Mouse (Mus musculus): ENCODE data around the gene Commd4. TPM values are rescaled to one million over a fixed set of nuclear protein-coding genes. Genes with fewer than 3 reads are reported as not detected.
A peak's percentile ranks its signal among the peaks of the same experiment; 100 is the strongest.

The Commd4 gene
- total and polyA plus RNA-seq, 2 experiments from 2014 or later: 45.2 to 71.8 TPM

GRCm38 (mm10) chr9:57148144-57148878, 9.8 kb downstream of the Commd4 start, which contains the start of gene Neil1:
Neil1 (minus strand) TSS chr9:57148305.
- peak within 1 kb of the TSS; percentile 82 for H3K27ac ChIP-seq (ENCODE audit: low read depth)
- peak within 1 kb of the TSS; percentile 74 for H3K4me2 ChIP-seq (ENCODE audit: low read depth, low read length)
- H3K9me3 ChIP-seq (replicated peaks; ENCODE audit: control insufficient read depth, low read length): no peaks in the 10 kb centered on the region
- peaks cover 6% of the 10 kb centered on the region for H3K4me1 ChIP-seq (ENCODE audit: control insufficient read depth, insufficient read depth)
- peak; percentile 93 for DNase-seq (ENCODE audit: low spot score)
- peak within 1 kb of the TSS; percentile 56 for H3K4me3 ChIP-seq (ENCODE audit: low read depth, low read length)
- WGBS: 1% methylated on average over 27 of the region's 27 CpGs
- no peaks in the 10 kb centered on the region for H3K27me3 ChIP-seq (ENCODE audit: control insufficient read depth, insufficient read depth, low read length)
- ATAC-seq (ENCODE audit: insufficient read depth, low read depth): peak; percentile 88
- TF ChIP-seq EP300 (IDR thresholded peaks at IDR 0.05; ENCODE audit: low read depth): peak; percentile 50; the same call in 1 of the 2 replicates
- no peak for TF ChIP-seq CTCF (IDR thresholded peaks at IDR 0.05; ENCODE audit: low read depth)
- peak within 1 kb of the TSS; percentile 58 for H3K9ac ChIP-seq (replicated peaks; ENCODE audit: low read depth, low read length)
- peaks cover under 1% of the 10 kb centered on the region; the same call in 1 of the 2 replicates for H3K36me3 ChIP-seq (replicated peaks; ENCODE audit: control insufficient read depth, insufficient read depth, low read length)

DNA sequence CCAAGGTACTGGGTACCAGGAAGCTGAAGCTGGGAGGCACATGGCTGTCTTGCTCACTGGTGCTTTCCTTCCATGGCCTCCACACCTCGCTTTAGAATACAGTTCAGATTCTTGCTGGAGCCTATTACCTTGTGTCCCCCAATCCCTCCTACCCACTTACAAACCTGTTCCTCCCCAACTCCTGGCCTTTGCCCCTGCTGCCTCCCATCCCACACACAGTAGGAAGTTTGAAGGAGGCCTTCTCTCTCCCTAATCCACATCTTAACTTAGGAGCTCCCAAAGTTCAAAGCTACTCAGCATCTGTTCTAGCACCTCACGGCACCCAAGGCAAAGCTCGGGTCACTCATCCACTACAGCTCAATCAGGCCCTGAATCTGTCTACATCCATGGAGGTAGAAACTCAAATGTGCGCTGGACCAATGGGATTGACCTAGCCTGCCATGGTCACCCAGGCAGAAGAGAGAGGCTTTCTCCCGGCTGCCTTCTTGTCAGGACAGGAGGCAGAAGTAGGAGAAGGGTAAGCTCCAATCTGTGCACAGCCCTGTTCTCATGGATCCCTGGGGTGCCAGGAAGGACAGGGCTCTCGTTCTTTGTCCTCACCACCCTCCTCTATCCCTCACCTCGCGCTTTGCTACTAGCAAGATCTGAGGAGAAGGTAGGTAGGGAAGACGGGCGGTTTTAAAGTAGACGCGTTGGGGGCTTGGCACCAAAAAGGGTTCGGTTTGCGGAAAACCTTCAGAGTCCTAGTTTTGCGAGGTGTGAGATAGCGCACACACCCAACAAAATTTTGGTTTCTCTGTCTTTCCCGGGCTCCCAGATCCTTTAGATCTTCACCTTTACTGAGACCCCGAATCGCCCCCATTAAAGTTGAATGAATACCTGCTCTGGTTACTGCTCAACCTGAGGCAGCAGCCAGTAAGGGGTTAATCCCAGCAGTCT, 10.7 kb downstream of the Commd4 start:
- peaks cover 6% of the 10 kb centered on the region for H3K4me1 ChIP-seq (ENCODE audit: control insufficient read depth, insufficient read depth)
- no peaks in the 10 kb centered on the region for H3K9me3 ChIP-seq (replicated peaks; ENCODE audit: control insufficient read depth, low read length)
- TF ChIP-seq EP300 (IDR thresholded peaks at IDR 0.05; ENCODE audit: low read depth) (no peak; the same call in 1 of the 2 replicates), CTCF (IDR thresholded peaks at IDR 0.05; ENCODE audit: low read depth) (no peak)
- peak overlapping the region; percentile 82 for H3K27ac ChIP-seq (ENCODE audit: low read depth)
- 5% methylated on average over 19 of the region's 19 CpGs for WGBS
- no peaks in the 10 kb centered on the region for H3K27me3 ChIP-seq (ENCODE audit: control insufficient read depth, insufficient read depth, low read length)
- H3K9ac ChIP-seq (replicated peaks; ENCODE audit: low read depth, low read length): peak overlapping the region; percentile 58
- peak overlapping the region; percentile 56 for H3K4me3 ChIP-seq (ENCODE audit: low read depth, low read length)
- DNase-seq (ENCODE audit: low spot score) (peak; percentile 15), ATAC-seq (ENCODE audit: insufficient read depth, low read depth) (peak; percentile 42; the same call in 1 of the 2 replicates)
- peaks cover 4% of the 10 kb centered on the region; the same call in 1 of the 2 replicates for H3K36me3 ChIP-seq (replicated peaks; ENCODE audit: control insufficient read depth, insufficient read depth, low read length)
- H3K4me2 ChIP-seq (ENCODE audit: low read depth, low read length): peak overlapping the region; percentile 74

- ATAC-seq (ENCODE audit: insufficient read depth, low read depth) (no peak), DNase-seq (ENCODE audit: low spot score) (no peak)
- Histone ChIP-seq H3K4me2 (ENCODE audit: low read depth, low read length) (no peak overlapping the region; the same call in 1 of the 2 replicates), H3K4me1 (ENCODE audit: control insufficient read depth, insufficient read depth) (peaks cover 6% of the 10 kb centered on the region), H3K27me3 (ENCODE audit: control insufficient read depth, insufficient read depth, low read length) (no peaks in the 10 kb centered on the region), H3K9me3 (replicated peaks; ENCODE audit: control insufficient read depth, low read length) (no peaks in the 10 kb centered on the region), H3K27ac (ENCODE audit: low read depth) (no peak overlapping the region), H3K36me3 (replicated peaks; ENCODE audit: control insufficient read depth, insufficient read depth, low read length) (peaks cover 8% of the 10 kb centered on the region), H3K4me3 (ENCODE audit: low read depth, low read length) (no peak overlapping the region), H3K9ac (replicated peaks; ENCODE audit: low read depth, low read length) (0 out of 2 replicates have a peak overlapping the region, but pooled peaks have one; percentile 58)
- no peak for TF ChIP-seq EP300 (IDR thresholded peaks at IDR 0.05; ENCODE audit: low read depth)
- no peak for TF ChIP-seq CTCF (IDR thresholded peaks at IDR 0.05; ENCODE audit: low read depth)
- WGBS: 85% methylated on average over 17 of the region's 17 CpGs
Measured at GRCm38 (mm10) chr9:57146451-57147066, 11.6 kb downstream of the Commd4 start.

DNA sequence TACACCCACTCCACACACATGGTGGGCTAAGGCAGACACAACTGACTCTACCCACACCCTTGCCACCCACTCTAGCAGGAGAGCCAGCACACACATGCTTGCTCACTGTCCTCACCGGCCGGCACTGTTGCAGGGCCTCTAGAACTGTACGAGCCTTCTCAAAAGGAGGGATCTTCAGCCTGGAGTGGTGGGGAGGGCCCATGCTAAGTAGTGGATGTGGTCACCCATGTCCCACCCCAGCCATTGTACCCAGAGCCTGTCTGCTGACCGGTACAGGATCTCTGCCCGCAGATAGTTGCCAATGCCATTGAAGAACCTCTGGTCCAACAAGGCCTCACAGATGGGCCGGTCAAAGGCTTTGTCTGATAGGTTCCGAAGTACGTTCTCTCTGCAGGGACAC, 13.3 kb downstream of the Commd4 start:
- ATAC-seq (ENCODE audit: insufficient read depth, low read depth): no peak
- H3K4me3 ChIP-seq (ENCODE audit: low read depth, low read length): no peak overlapping the region
- no peaks in the 10 kb centered on the region for H3K27me3 ChIP-seq (ENCODE audit: control insufficient read depth, insufficient read depth, low read length)
- no peaks in the 10 kb centered on the region for H3K9me3 ChIP-seq (replicated peaks; ENCODE audit: control insufficient read depth, low read length)
- peaks cover 6% of the 10 kb centered on the region for H3K4me1 ChIP-seq (ENCODE audit: control insufficient read depth, insufficient read depth)
- no peak for DNase-seq (ENCODE audit: low spot score)
- peaks cover 25% of the 10 kb centered on the region for H3K36me3 ChIP-seq (replicated peaks; ENCODE audit: control insufficient read depth, insufficient read depth, low read length)
- no peak overlapping the region for H3K9ac ChIP-seq (replicated peaks; ENCODE audit: low read depth, low read length)
- 84% methylated on average over 8 of the region's 8 CpGs for WGBS
- H3K27ac ChIP-seq (ENCODE audit: low read depth): no peak overlapping the region
- TF ChIP-seq CTCF (IDR thresholded peaks at IDR 0.05; ENCODE audit: low read depth) (no peak), EP300 (IDR thresholded peaks at IDR 0.05; ENCODE audit: low read depth) (no peak)
- H3K4me2 ChIP-seq (ENCODE audit: low read depth, low read length): no peak overlapping the region

DNA sequence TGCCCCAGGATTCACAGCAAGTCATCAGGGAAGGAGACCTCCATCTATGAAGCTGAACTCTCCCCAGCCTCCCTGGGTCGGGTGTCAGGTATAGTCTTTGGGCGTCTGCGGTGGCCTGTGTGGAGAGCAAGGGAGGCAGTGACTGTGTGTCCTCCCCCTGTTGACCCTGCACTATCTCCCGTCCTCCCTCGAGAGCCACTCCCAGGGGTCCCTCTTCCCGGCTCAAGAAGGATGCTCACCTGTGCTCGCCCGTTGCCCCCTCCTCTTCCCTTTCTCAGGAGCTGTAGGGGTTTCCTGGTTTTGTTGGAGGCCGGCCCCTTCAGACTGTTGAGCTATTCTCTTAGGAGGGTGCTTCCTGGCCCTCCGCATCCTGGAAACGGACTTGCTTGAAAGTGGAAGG, 14.9 kb downstream of the Commd4 start:
- WGBS: 74% methylated on average over 11 of the region's 11 CpGs
- H3K4me1 ChIP-seq (ENCODE audit: control insufficient read depth, insufficient read depth): peaks cover 6% of the 10 kb centered on the region
- H3K27ac ChIP-seq (ENCODE audit: low read depth): no peak overlapping the region
- TF ChIP-seq EP300 (IDR thresholded peaks at IDR 0.05; ENCODE audit: low read depth): no peak
- no peak for TF ChIP-seq CTCF (IDR thresholded peaks at IDR 0.05; ENCODE audit: low read depth)
- peaks cover 41% of the 10 kb centered on the region for H3K36me3 ChIP-seq (replicated peaks; ENCODE audit: control insufficient read depth, insufficient read depth, low read length)
- no peaks in the 10 kb centered on the region for H3K9me3 ChIP-seq (replicated peaks; ENCODE audit: control insufficient read depth, low read length)
- H3K4me2 ChIP-seq (ENCODE audit: low read depth, low read length): no peak overlapping the region
- no peaks in the 10 kb centered on the region for H3K27me3 ChIP-seq (ENCODE audit: control insufficient read depth, insufficient read depth, low read length)
- no peak for DNase-seq (ENCODE audit: low spot score)
- H3K9ac ChIP-seq (replicated peaks; ENCODE audit: low read depth, low read length): no peak overlapping the region
- no peak overlapping the region for H3K4me3 ChIP-seq (ENCODE audit: low read depth, low read length)
- no peak for ATAC-seq (ENCODE audit: insufficient read depth, low read depth)
